Mouse (Mus musculus): ENCODE measurements around the gene Ttc25. TPM values are rescaled to one million over a fixed set of nuclear protein-coding genes. Genes with fewer than 3 reads are reported as not detected.
"Not testable (repeated sequence)": the region's sequence is repeated elsewhere in the genome, so short reads cannot be mapped to it uniquely, and the experiment has no call there.

Gene Ttc25
- polyA plus RNA-seq, 1 experiment from 2014 or later: 2.7 TPM

DNA sequence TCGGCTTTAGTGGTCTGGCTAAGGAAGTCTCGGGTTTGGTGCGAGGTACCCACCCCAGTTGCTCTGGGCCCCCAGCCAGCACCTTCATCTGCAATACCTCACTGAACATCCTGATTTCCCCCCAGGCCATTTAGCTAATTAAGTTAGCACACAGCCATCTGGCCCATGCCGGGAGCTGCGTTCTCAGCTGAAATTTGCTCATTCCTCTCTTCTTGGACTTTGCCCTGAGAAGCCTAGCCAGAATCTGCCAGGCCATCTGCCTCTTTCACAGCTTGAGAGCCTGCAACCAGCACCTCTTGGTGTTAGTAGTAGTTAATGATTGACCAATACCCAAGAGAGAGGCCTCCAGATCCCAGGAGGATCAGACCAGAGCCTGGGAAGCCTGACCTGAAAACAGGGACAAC lies 27.2 kb upstream of the Ttc25 start:
- ATAC-seq (ENCODE audit: low FRiP score): no peak
- no peak overlapping the region for H3K4me2 ChIP-seq (replicated peaks)
- H3K27me3 ChIP-seq: no peaks in the 10 kb centered on the region
- WGBS: 67% methylated on average over 5 of the region's 5 CpGs
- no peaks in the 10 kb centered on the region for H3K9me3 ChIP-seq (replicated peaks)
- peaks cover 99% of the 10 kb centered on the region for H3K36me3 ChIP-seq
- 0 out of 2 replicates have a peak, but pooled peaks cover 5% of the 10 kb centered on the region for H3K4me1 ChIP-seq
- H3K4me3 ChIP-seq: no peak overlapping the region
- no peak overlapping the region for H3K27ac ChIP-seq
- no peak overlapping the region for H3K9ac ChIP-seq

DNA sequence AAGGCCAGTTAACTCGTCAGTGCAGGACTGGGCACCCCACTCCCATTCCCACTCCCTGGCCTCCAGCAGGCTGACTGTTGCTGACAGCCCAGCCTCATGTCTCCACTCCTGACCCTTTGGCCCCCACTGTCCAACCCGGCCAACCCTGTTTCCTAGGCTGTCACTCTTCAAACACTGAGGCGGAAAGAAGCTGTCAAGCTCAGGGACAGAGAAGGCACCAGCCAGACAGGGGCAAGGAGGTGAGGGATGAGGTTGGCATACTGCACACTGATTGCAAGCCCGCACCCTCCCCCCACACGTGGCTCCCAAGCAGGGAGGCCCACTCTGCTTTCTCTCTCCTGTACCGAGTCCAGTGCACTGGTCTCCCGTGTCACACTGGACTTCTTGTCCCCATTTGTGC lies 26.2 kb upstream of the Ttc25 start:
- no peak overlapping the region for H3K27ac ChIP-seq
- ATAC-seq (ENCODE audit: low FRiP score): no peak
- H3K4me1 ChIP-seq: peaks cover 6% of the 10 kb centered on the region; the same call in 1 of the 2 replicates
- no peak overlapping the region for H3K4me3 ChIP-seq
- H3K4me2 ChIP-seq (replicated peaks): no peak overlapping the region
- no peaks in the 10 kb centered on the region for H3K9me3 ChIP-seq (replicated peaks)
- no peaks in the 10 kb centered on the region for H3K27me3 ChIP-seq
- no peak overlapping the region for H3K9ac ChIP-seq
- WGBS: 66% methylated on average over 7 of the region's 7 CpGs
- H3K36me3 ChIP-seq: peaks cover 94% of the 10 kb centered on the region

DNA sequence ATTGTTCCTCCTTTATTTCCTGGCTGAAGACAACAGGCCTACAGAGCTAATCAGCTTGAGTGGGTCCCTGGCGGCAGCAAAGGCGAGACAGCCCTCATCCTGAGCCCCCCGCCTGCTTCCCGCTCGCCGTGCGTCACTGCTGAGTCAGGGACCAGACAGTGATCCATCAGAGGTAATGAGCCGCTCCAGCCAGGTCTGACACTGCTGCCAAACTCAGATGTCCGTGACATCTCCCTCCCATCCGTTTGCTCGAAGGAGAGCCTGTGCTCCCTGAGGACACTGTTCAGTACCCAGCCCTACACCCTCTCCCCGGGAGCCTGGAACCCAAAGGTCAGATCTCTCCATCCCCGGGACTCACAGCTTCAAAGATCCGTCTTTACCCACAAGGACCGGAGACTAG lies 24.6 kb upstream of the Ttc25 start:
- no peaks in the 10 kb centered on the region for H3K9me3 ChIP-seq (replicated peaks)
- 77% methylated on average over 15 of the region's 15 CpGs for WGBS
- no peak overlapping the region for H3K27ac ChIP-seq
- peaks cover 22% of the 10 kb centered on the region for H3K4me1 ChIP-seq
- no peaks in the 10 kb centered on the region for H3K27me3 ChIP-seq
- H3K9ac ChIP-seq: no peak overlapping the region
- peaks cover 77% of the 10 kb centered on the region for H3K36me3 ChIP-seq
- peak; percentile 57; the same call in 1 of the 2 replicates for ATAC-seq (ENCODE audit: low FRiP score)
- no peak overlapping the region for H3K4me3 ChIP-seq
- no peak overlapping the region for H3K4me2 ChIP-seq (replicated peaks)

DNA sequence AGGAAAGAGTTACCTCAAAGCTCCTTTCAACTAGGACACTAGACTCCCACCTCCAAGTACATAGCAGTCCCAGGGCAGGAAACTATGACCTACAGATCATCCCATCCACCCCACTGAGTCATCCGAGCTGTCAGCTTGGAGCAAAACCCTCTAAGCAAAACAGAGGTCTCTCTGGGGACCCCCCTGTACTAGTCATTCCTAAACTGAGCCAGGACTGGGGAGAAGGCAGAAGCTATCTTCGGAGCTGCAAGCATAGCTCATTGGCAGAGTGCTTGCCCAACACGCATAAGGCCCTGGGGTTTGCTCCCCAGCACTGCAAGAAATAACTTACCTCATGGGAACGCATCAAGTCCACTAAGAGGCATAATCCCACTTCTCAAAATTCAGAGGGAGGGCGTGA lies 21.0 kb upstream of the Ttc25 start:
- Histone ChIP-seq H3K36me3 (peaks cover 43% of the 10 kb centered on the region), H3K27me3 (no peaks in the 10 kb centered on the region), H3K9ac (no peak overlapping the region), H3K9me3 (replicated peaks) (no peaks in the 10 kb centered on the region), H3K4me3 (no peak overlapping the region), H3K4me1 (peaks cover 31% of the 10 kb centered on the region), H3K4me2 (replicated peaks) (peak overlapping the region; percentile 82; the same call in 1 of the 2 replicates), H3K27ac (no peak overlapping the region)
- WGBS: 88% methylated on average over 5 of the region's 5 CpGs
- no peak for ATAC-seq (ENCODE audit: low FRiP score)

DNA sequence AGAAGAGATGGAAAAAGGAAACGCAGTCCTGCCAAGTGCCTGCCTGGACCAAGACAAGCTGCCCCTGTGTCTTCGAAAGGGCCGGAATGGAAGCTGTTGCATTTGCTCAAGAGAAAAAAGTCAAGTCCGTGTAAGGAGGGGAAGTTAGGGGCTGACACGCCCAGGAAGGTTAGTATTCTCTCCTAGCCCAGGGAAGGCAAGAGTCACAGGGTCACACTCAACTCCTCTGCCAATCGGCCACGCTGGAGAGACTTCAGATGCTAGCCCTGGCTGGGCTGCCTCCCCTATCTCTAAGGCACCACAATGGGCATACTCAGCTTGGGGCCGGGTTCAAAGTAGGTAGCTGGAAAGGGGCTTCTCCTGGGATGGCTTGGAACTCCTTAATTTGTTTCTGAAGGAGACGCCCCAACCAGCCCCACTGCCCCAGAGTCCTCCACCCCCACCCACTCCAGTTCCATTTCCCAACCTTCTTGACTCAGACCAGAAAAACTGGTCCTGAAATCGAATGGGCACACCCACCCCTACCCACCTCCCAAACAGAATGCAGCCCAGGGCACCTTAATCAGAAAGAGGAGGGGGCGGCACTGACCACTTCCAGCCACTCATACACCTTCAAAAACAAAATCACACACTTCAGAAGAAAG lies 20.3 kb upstream of the Ttc25 start:
- peaks cover 36% of the 10 kb centered on the region for H3K36me3 ChIP-seq
- peaks cover 31% of the 10 kb centered on the region for H3K4me1 ChIP-seq
- H3K9ac ChIP-seq: peak overlapping the region; percentile 84
- peak overlapping the region; percentile 64 for H3K4me3 ChIP-seq
- H3K9me3 ChIP-seq (replicated peaks): no peaks in the 10 kb centered on the region
- WGBS: 39% methylated on average over 11 of the region's 11 CpGs
- H3K27me3 ChIP-seq: no peaks in the 10 kb centered on the region
- ATAC-seq (ENCODE audit: low FRiP score): no peak
- H3K27ac ChIP-seq: no peak overlapping the region
- H3K4me2 ChIP-seq (replicated peaks): peak overlapping the region; percentile 82

DNA sequence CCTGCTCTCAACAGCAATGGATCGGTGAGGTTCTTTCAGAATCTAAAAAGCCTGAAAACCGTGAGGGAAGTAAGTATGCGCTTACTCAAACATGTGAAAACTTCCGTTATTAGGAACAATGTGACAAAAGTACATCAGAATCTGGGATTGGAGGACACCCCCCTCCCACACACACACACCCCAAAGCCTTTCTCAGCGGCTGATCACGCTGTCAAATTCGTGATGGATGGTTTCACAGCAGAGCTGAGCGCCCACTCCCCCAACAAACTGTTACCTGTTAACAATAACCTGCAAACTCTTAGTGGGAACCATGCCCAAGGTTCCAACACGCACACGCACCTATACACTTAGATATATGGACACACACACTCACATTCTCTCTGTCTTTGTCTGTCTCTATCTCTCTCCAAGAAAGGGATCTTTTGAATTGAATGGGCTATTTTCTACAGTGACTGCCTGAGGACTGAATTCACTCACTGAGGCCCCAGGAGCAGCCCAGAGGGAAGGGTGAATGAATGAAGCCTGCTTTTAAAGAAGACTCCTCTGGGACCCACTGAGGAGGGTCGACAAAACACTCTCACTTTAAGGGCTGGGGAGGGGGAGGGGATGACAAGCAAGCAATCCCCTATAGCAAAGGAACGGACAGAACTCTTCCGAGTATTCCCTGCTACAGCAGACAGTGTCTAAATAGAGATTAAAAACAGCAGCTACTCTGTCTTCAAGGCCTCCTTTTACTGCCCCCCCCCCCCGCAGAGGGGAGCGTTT lies 19.2 kb upstream of the Ttc25 start:
- Histone ChIP-seq H3K27ac (peak overlapping the region; percentile 88; the same call in 1 of the 2 replicates), H3K4me2 (replicated peaks) (peak overlapping the region; percentile 82), H3K27me3 (no peaks in the 10 kb centered on the region), H3K4me3 (peak overlapping the region; percentile 64), H3K9me3 (replicated peaks) (no peaks in the 10 kb centered on the region), H3K36me3 (peaks cover 24% of the 10 kb centered on the region), H3K9ac (peak overlapping the region; percentile 84), H3K4me1 (peaks cover 31% of the 10 kb centered on the region)
- ATAC-seq (ENCODE audit: low FRiP score): no peak
- WGBS: 3% methylated on average over 15 of the region's 15 CpGs

DNA sequence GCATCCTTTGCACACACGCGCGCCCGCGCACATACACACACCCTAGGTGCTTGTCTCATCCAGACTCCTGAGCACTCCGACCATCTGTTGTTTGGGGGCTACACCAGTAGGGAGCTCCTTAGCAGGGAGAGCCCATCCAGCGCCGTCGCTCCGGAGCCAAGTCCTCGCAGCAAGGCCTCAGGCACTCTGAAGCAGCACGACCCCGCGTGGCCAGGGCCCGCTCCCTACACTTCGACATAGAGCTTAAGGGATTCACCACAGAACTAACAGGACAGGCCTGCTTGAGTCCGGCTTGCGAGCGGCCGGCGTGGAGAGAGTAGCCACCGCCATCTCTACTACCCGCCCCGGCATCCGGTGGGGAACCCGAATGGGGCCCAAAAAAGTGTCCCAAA lies 18.3 kb upstream of the Ttc25 start:
- no peaks in the 10 kb centered on the region for H3K9me3 ChIP-seq (replicated peaks)
- WGBS: under 1% methylated on average over 26 of the region's 26 CpGs
- H3K9ac ChIP-seq: peak overlapping the region; percentile 84
- peak; percentile 42 for ATAC-seq (ENCODE audit: low FRiP score)
- peaks cover 31% of the 10 kb centered on the region for H3K4me1 ChIP-seq
- peak overlapping the region; percentile 88 for H3K27ac ChIP-seq
- H3K4me3 ChIP-seq: peak overlapping the region; percentile 64
- H3K4me2 ChIP-seq (replicated peaks): peak overlapping the region; percentile 82
- no peaks in the 10 kb centered on the region for H3K27me3 ChIP-seq
- peaks cover 16% of the 10 kb centered on the region for H3K36me3 ChIP-seq

DNA sequence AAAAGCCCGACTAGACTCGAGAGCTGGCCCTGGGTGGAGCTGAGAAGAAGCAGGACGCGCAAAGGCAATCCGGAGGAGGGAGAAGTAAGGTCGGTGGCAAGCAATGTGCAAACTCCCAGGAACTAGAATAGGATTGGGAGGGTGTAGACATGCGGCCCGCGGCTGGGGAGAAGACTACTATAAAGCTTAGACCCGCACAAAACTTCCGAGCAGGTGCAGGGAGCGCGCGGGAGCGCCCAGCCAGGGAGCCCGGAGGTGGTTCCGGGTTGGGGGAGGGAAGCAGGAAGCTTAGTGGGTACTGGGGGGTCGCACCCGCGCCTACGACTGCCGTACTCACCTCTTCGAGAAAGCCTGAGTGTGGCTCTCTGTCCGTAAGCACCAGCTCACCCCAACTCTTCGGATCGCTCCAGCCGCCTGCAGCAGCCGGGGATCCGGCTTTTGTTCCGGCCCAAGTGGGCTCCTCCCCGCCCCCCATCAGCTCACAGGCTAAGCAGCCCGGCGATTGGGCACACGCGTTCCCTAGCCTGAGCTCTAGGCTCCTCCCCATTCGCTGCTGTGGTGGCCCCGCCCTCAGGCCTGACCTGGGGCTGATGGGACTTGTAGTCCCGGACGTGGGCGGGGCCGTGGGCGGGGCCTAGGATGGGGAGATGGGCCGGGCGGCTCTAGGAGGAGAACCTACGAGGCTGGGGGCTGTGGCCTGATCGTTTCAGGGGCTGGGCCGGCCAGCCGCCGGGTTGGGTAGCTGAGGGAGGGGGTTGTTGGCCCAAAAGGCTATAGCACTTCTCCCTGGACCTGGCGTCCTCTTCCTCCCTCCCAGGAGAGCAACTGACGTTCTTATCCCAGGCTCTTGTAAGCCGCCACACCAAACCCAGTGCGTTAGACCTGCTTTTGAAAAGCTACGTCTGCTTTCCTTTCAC lies 17.7 kb upstream of the Ttc25 start, which contains the start of gene Acly:
TSS of gene Acly (minus strand) at position 543 of the 917 bp plus-strand sequence.
- peak; percentile 96 for ATAC-seq (ENCODE audit: low FRiP score)
- Histone ChIP-seq H3K4me3 (peak within 1 kb of the TSS; percentile 64), H3K27me3 (no peaks in the 10 kb centered on the region), H3K27ac (peak within 1 kb of the TSS; percentile 88), H3K4me1 (peaks cover 31% of the 10 kb centered on the region), H3K9me3 (replicated peaks) (no peaks in the 10 kb centered on the region), H3K4me2 (replicated peaks) (peak within 1 kb of the TSS; percentile 82), H3K9ac (peak within 1 kb of the TSS; percentile 84), H3K36me3 (peaks cover 10% of the 10 kb centered on the region)
- WGBS: under 1% methylated on average over 54 of the region's 54 CpGs

DNA sequence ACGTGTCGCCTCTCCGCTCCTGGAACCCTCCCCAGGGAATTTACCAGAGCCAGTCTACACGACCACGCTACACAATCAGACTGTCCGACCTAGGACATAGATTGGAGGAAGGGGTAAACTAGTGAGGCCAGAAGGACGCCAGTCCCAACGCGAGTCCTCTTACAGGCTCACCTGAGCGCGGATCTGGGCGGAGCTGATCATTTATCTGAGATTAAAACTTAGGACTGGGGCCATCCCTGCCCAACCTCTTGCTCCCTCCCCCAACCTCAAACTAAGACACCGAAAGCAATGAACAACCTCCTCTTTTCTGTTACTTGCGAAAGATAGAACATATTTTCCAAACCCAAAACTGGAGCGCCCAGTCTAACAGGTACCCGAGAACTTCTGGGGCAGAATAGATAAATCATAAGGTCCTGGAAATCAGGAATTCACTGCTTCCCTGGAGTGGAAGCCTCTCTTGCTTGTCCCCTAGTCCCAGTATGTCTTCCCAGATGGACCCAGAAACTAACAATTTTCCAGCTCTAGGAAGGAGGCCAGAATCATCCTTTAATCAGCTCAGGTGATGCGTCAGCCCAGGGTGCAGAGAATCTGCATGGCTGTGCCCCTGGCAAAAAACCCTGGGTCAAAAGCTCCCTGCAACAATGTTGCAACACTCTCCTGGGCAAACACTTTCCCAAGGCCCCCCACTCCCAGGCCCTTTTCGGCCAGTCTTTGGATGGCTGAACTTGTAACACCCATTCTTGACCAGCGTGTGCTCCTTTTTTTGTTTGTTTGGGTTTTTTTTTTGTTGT lies 16.8 kb upstream of the Ttc25 start:
- Histone ChIP-seq H3K27ac (peak overlapping the region; percentile 88), H3K9ac (peak overlapping the region; percentile 40), H3K4me1 (peaks cover 31% of the 10 kb centered on the region), H3K36me3 (peaks cover 1% of the 10 kb centered on the region; the same call in 1 of the 2 replicates), H3K4me2 (replicated peaks) (peak overlapping the region; percentile 82), H3K27me3 (no peaks in the 10 kb centered on the region), H3K4me3 (peak overlapping the region; percentile 64), H3K9me3 (replicated peaks) (no peaks in the 10 kb centered on the region)
- ATAC-seq (ENCODE audit: low FRiP score): no peak; the same call in 1 of the 2 replicates
- WGBS: 24% methylated on average over 19 of the region's 19 CpGs

DNA sequence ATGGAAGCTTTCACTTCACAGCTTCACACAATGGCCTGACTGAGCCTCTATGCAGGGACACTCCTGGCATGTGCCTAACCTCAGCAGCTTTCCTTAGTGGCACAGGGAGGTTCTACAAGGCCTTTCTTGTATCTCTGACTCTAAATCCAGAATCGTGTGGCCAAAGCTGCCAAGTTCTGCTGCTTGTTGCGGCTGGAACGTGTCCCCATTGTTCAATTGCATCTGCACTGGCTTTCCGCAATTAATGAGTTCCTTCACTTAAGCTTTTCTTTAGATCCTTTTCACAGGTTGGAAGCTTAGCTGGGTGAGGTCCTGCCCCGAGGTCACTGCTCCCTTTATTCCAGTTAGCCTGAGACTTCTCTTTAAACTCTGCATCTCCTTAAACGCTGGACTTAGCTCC lies 11.5 kb upstream of the Ttc25 start:
- Histone ChIP-seq H3K27me3 (no peaks in the 10 kb centered on the region), H3K9me3 (replicated peaks) (no peaks in the 10 kb centered on the region), H3K4me2 (replicated peaks) (no peak overlapping the region), H3K27ac (no peak overlapping the region), H3K36me3 (no peaks in the 10 kb centered on the region), H3K9ac (no peak overlapping the region), H3K4me3 (no peak overlapping the region), H3K4me1 (no peaks in the 10 kb centered on the region)
- no peak for ATAC-seq (ENCODE audit: low FRiP score)
- 56% methylated on average over 6 of the region's 6 CpGs for whole genome bisulfite sequencing

DNA sequence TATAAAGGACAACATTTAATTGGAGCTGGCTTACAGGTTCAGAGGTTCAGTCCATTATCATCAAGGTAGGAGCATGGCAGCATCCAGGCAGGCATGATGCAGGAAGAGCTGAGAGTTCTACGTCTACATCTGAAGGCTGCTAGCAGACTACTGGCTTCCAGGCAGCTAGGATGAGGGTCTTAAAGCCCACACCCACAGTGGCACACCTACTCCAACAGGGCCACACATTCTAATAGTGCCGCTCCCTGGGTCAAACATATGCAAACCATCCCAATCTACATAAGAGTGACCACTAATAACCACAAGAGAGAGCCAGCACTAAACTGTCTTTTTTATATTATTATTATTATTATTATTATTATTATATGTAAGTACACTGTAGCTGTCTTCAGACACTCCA lies 11.0 kb upstream of the Ttc25 start:
- ATAC-seq (ENCODE audit: low FRiP score); H3K4me1 ChIP-seq; H3K4me3 ChIP-seq; H3K4me2 ChIP-seq (replicated peaks); H3K36me3 ChIP-seq; H3K27ac ChIP-seq; H3K9ac ChIP-seq; H3K9me3 ChIP-seq (replicated peaks); H3K27me3 ChIP-seq: not testable (repeated sequence)
- WGBS: 83% methylated on average over 2 of the region's 2 CpGs
